Mouse (Mus musculus) neural tube, embryonic 11.5 days (tissue): ENCODE results near the gene Hist1h3f. TPM values are rescaled to one million over a fixed set of nuclear protein-coding genes. Genes with fewer than 3 reads are reported as not detected.
"Not testable (repeated sequence)": the region's sequence is repeated elsewhere in the genome, so short reads cannot be mapped to it uniquely, and the experiment has no call there.

Experiments used
- ATAC-seq: fragments of 200-750 bp; cut with Nextera tagmentation; 2 replicates; pipeline ENCODE4 v1.8.0; 2017; ENCODE audit warnings: moderate number of reproducible peaks, mild to moderate bottlenecking, moderate TSS enrichment, moderate library complexity; ENCODE audit not compliant: insufficient read depth, low FRiP score, low TSS enrichment
- DNase-seq: peaks from one replicate; pipeline ENCODE4 v3.0.0-alpha.2; 2015; ENCODE audit warnings: low spot score
- H3K27ac ChIP-seq: fragments of 300-500 bp; sonication (generic); 2 replicates; pipeline ENCODE4 v1.5.1; 2014; ENCODE audit warnings: low read depth, mild to moderate bottlenecking, low read length
- H3K27me3 ChIP-seq: fragments of 300-500 bp; sonication (generic); 2 replicates; pipeline ENCODE4 v1.6.1; 2014; ENCODE audit warnings: mild to moderate bottlenecking, low read length, mixed read lengths; ENCODE audit not compliant: control insufficient read depth, insufficient read depth
- H3K36me3 ChIP-seq: fragments of 300-500 bp; sonication (generic); 2 replicates; pipeline ENCODE4 v1.6.1; 2014; ENCODE audit warnings: mild to moderate bottlenecking, low read length, moderate library complexity, mixed read lengths; ENCODE audit not compliant: control insufficient read depth, insufficient read depth
- H3K4me1 ChIP-seq: fragments of 300-500 bp; sonication (generic); 2 replicates; pipeline ENCODE4 v1.6.1; 2014; ENCODE audit warnings: low read length, mixed read lengths; ENCODE audit not compliant: control insufficient read depth, insufficient read depth
- H3K4me2 ChIP-seq: fragments of 300-500 bp; sonication (generic); 2 replicates; pipeline ENCODE4 v1.6.1; 2014; ENCODE audit warnings: low read depth, mild to moderate bottlenecking, moderate library complexity
- H3K4me3 ChIP-seq: fragments of 300-500 bp; sonication (generic); 2 replicates; pipeline ENCODE4 v1.5.1; 2014; ENCODE audit warnings: low read depth, low read length
- H3K9ac ChIP-seq: fragments of 300-500 bp; sonication (generic); 2 replicates; pipeline ENCODE4 v1.6.1; 2014; ENCODE audit warnings: mild to moderate bottlenecking, low read length
- H3K9me3 ChIP-seq: fragments of 300-500 bp; sonication (generic); 2 replicates; pipeline ENCODE4 v1.6.1; 2016; ENCODE audit warnings: low read length; ENCODE audit not compliant: control insufficient read depth
- WGBS: fragments of 180-500 bp; shearing (Covaris S2); extraction: QIAGEN DNeasy Blood & Tissue Kit; methylation state at CpG from one replicate; pipeline ENCODE4 v1.1.7; 2014; 5-methylcytosine and 5-hydroxymethylcytosine counted together
- polyA plus RNA-seq: library from polyadenylated mRNA; unstranded; fragments of >200 nt; fragmentation: Nextera tagmentation; extraction: Ambion mirVana; gene quantifications from 2 replicates; pipeline ENCODE4 v1.2.1, GENCODE M21; 2014

Hist1h3f gene
- polyA plus RNA-seq, 1 experiment from 2014 or later = 1.4 TPM

- H3K9me3 ChIP-seq, H3K27me3 ChIP-seq, H3K4me1 ChIP-seq, H3K36me3 ChIP-seq, ATAC-seq: not testable (repeated sequence)
- DNase-seq = peak; percentile 30
- WGBS = 11% methylated on average over 17 of the region's 20 CpGs
- peak overlapping the region; percentile 63 for H3K9ac ChIP-seq
- H3K4me3 ChIP-seq = peak overlapping the region; percentile 45
- peak overlapping the region; percentile 93 for H3K27ac ChIP-seq
- H3K4me2 ChIP-seq = peak overlapping the region; percentile 64
Measured at GRCm38 (mm10) chr13:23573034-23573897, 29.4 kb downstream of the Hist1h3f start.

DNA sequence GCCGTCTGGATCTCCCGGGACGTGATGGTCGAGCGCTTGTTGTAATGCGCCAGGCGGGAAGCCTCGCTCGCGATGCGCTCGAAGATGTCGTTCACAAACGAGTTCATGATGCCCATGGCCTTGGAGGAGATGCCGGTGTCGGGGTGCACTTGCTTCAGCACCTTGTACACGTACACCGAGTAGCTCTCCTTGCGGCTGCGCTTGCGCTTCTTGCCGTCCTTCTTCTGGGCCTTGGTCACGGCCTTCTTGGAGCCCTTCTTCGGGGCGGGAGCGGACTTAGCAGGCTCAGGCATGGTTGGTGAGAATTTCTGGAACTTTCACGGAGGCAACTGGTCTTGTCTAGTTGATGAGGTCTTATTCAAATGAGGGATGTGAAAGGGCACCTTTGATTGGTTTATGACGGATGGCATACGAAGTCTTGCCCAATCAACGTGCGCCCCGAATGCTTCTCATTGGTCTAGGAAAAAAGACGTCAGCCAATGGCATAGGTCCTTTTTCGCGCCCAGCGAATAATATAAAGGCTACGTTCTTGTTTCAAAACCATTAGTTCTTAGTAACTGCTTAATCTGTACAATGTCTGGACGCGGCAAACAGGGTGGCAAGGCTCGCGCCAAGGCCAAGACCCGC lies 30.2 kb downstream of the Hist1h3f start, which contains the start of the genes Hist1h2bf and Hist1h2ad:
Gene Hist1h2bf (minus strand): TSS at position 299 of the 627 bp plus-strand sequence.
Gene Hist1h2ad (plus strand): TSS at position 484 of the 627 bp plus-strand sequence.
- H3K9me3 ChIP-seq, H3K27me3 ChIP-seq, H3K36me3 ChIP-seq, H3K4me1 ChIP-seq: not testable (repeated sequence)
- H3K9ac ChIP-seq = peak within 1 kb of the TSS; percentile 63
- H3K27ac ChIP-seq = peak within 1 kb of the TSS; percentile 93
- WGBS = 0% methylated on average over 27 of the region's 42 CpGs
- peak within 1 kb of the TSS; percentile 64 for H3K4me2 ChIP-seq
- peak; percentile 89 for ATAC-seq
- DNase-seq = peak; percentile 91
- H3K4me3 ChIP-seq = peak within 1 kb of the TSS; percentile 36

DNA sequence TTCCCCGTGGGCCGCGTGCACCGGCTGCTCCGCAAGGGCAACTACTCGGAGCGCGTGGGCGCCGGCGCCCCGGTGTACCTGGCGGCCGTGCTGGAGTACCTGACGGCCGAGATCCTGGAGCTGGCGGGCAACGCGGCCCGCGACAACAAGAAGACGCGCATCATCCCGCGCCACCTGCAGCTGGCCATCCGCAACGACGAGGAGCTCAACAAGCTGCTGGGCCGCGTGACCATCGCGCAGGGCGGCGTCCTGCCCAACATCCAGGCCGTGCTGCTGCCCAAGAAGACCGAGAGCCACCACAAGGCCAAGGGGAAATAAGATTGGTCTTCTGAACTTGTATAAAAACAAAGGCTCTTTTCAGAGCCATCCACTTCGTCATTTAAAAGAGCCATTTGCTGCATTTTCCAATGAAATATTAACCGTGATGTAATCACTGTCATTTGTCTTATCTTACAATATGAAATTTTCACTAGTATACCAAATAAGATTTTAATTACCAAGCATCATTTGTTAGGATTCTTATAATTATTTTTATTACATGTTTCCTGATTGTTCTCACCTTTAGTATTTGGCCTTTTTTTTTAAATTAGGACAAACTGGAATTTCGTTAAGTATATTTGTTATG lies 30.8 kb downstream of the Hist1h3f start:
- peak overlapping the region; percentile 57 for H3K4me2 ChIP-seq
- DNase-seq, H3K36me3 ChIP-seq, H3K4me1 ChIP-seq, H3K27me3 ChIP-seq, H3K9me3 ChIP-seq: not testable (repeated sequence)
- ATAC-seq = peak; percentile 5
- H3K27ac ChIP-seq = peak overlapping the region; percentile 93
- peak overlapping the region; percentile 58 for H3K9ac ChIP-seq
- WGBS = under 1% methylated on average over 7 of the region's 39 CpGs
- H3K4me3 ChIP-seq = peak overlapping the region; percentile 36

- H3K27ac ChIP-seq = peak within 1 kb of the TSS; percentile 88
- no peaks in the 10 kb centered on the region for H3K27me3 ChIP-seq
- H3K4me1 ChIP-seq = peaks cover 6% of the 10 kb centered on the region; the same call in 1 of the 2 replicates
- H3K4me3 ChIP-seq = peak within 1 kb of the TSS; percentile 36
- H3K36me3 ChIP-seq = no peaks in the 10 kb centered on the region
- ATAC-seq = peak; percentile 40
- peak within 1 kb of the TSS; percentile 57 for H3K4me2 ChIP-seq
- peak within 1 kb of the TSS; percentile 63 for H3K9ac ChIP-seq
- peak; percentile 64 for DNase-seq
- no peaks in the 10 kb centered on the region for H3K9me3 ChIP-seq
- WGBS = under 1% methylated on average over 18 of the region's 18 CpGs
Measured at GRCm38 (mm10) chr13:23575271-23575851, 31.5 kb downstream of the Hist1h3f start, which contains the start of gene Hist1h3d. Gene Hist1h3d, plus strand, starts transcription at chr13:23575763.

- H3K27me3 ChIP-seq, H3K9me3 ChIP-seq, H3K36me3 ChIP-seq, ATAC-seq, H3K4me1 ChIP-seq, DNase-seq: not testable (repeated sequence)
- peak overlapping the region; percentile 76 for H3K27ac ChIP-seq
- under 1% methylated on average over 8 of the region's 40 CpGs for WGBS
- peak overlapping the region; percentile 36 for H3K4me3 ChIP-seq
- peak overlapping the region; percentile 57 for H3K4me2 ChIP-seq
- peak overlapping the region; percentile 63 for H3K9ac ChIP-seq
Measured at GRCm38 (mm10) chr13:23575864-23576313, 32.0 kb downstream of the Hist1h3f start.

DNA sequence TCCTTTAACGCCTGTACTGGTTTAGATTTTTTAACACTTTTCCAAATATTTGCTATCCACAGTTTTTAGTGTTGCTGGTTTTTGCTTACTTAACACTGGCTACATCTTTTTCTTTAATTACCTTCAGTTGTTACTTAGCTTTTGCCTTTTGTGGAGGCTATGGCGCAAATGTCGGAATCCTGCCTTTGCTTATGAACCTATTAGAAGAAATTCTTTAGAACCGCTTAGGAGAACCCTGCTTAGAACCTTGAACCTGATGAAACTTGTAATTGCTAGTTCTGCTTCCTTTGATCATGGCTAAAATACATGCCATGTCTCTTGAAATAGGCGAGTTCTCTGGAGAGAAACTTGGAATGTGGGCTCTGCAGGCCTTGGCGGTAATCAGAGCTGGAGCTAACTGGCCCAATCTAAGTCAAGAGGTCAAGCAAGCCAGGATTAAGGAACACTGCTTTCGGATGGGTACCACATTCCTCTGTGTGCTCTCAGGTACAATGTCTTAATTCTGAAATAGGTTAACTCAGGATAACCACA lies 32.6 kb downstream of the Hist1h3f start:
- DNase-seq (peak; percentile 41), ATAC-seq (no peak)
- peak overlapping the region; percentile 63 for H3K9ac ChIP-seq
- peak overlapping the region; percentile 36 for H3K4me3 ChIP-seq
- H3K4me1 ChIP-seq = peaks cover 6% of the 10 kb centered on the region; the same call in 1 of the 2 replicates
- H3K4me2 ChIP-seq = peak overlapping the region; percentile 57
- 5% methylated on average over 7 of the region's 7 CpGs for WGBS
- no peaks in the 10 kb centered on the region for H3K9me3 ChIP-seq
- H3K27me3 ChIP-seq = no peaks in the 10 kb centered on the region
- H3K27ac ChIP-seq = peak overlapping the region; percentile 76
- no peaks in the 10 kb centered on the region for H3K36me3 ChIP-seq

DNA sequence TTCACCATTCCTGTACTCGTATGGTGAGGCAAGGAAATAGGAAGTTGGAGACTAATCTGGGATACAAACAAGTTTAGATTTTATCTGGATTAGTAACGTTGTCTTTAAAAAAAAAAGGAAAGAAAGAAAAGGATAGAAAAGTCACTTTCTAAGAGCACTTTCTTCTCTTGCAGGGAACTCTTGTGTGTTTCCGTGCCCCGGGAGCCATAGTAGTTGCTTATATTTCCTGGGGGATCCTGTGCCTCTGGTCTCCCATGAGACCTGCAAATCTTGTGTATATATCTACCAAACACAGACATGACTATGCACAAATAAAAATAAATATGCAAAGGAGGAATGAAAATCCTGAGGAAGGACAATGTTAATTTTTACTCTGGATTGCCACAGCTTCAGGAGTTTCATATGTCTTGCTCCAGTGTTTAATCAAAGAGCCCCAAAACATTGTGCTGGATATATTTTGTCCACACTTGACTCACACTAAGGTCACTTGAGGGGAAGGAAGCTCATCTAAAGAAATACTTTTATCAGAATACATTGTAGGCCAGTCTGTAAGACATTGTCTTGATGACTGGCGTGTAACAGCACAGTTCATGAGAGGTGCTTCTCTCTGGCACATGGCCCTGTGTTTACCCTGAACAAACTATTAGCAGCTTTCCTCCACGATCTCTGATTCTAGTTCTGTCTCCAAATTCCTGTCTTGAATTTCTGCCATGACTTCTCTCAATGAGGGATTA lies 33.2 kb downstream of the Hist1h3f start:
- peak overlapping the region; percentile 76; the same call in 1 of the 2 replicates for H3K27ac ChIP-seq
- peak overlapping the region; percentile 36 for H3K4me3 ChIP-seq
- peak overlapping the region; percentile 57 for H3K4me2 ChIP-seq
- no peak for ATAC-seq
- peaks cover 8% of the 10 kb centered on the region for H3K4me1 ChIP-seq
- H3K9me3 ChIP-seq = no peaks in the 10 kb centered on the region
- H3K27me3 ChIP-seq = no peaks in the 10 kb centered on the region
- DNase-seq = peak; percentile 25
- 60% methylated on average over 6 of the region's 6 CpGs for WGBS
- no peaks in the 10 kb centered on the region for H3K36me3 ChIP-seq
- peak overlapping the region; percentile 63 for H3K9ac ChIP-seq
